Mouse (Mus musculus) ovary, postnatal 36 days (tissue): Measurements from ENCODE around the gene Arl8a.

Source experiments
- DNase-seq: peaks from one replicate; pipeline ENCODE4 v3.0.0; 2022; ENCODE audit warnings: low spot score, mixed read lengths

Arl8a gene

DNA sequence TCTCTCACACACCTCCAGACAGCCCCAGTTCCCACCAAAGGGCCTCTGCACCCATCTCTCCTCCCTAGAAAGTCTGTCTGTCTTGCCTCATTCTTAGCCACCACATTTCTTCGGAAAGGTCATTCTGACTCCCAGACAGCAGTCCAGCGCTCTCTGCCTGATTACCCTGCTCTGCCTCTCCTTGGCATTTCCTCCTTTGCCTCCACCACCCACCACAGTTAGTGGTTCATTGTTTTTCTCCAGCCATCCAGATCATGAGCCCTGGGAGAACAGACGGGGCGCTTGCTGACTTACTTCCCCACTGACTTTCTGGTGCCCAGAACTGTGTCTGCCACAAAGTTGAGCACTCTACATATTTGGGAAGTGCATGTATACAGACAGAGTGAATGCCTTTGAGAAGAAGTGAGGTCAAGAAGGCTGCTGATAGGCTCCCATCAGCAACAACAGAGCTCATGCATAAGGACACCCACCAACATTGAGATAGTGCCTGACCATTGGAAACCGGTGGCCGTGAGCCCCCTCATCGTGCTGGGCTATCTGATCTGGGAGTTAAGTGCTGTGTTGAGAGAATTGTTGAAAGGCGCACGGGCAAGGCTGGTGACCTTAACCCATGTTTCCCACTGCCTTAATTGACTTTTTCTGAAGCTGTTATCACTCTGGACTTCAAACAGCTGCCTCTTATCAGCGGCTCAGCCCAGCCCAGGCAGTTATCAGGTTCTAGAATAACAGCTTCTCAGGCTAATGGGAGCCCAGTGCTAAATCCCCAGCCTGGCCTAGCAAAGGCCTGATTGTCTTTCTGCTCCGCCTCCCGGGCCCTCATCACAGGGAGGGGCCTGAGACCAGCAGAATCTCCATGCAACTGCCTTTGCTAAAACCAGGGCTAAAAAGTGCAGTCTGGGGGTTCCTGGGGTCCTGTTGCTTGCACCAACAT is 57.8 kb downstream of the Arl8a start:
- DNase-seq: peak; percentile 50

DNA sequence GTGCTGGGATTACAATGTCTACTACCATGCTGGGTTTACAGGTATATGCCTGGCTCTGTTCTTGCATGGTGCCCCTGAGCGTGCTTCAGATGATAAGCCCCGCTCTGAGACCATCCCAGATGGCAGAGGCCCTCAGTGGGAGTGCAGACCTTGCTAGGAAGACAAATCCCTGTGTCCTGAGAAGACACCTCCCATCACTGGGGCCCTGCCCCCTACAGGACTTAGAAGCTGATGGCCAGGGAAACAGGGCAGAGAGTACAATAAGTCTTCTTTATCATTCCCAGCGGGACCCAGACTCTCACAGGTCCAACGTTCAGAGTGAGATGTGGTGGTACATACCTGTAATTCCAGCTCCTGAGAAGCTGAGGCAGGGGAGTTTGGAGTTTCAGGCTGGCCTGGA is 58.6 kb downstream of the Arl8a start:
- no peak for DNase-seq
